In genomic region chr17:46763544-46763943, GRCm38 (mm10) we compare ENCODE assay signal across 29 mouse cellular contexts. TPM values are rescaled to one million over a fixed set of nuclear protein-coding genes. Genes with fewer than 3 reads are reported as not detected.
DNase-seq lines count a peak whose midpoint lies in the region; ATAC-seq lines count a peak whose summit lies in the region.
"Had no signal": no experiment of that assay in that cellular context is flagged by ENCODE, and none has a peak within 500 bp of the region (broad histone marks: within the 10 kb centered on the region; RNA-seq: fewer than 3 reads in every experiment).

Gene Ptcra (minus strand): TSS chr17:46763712.

- no peaks in the 10 kb centered on the region for H3K9me3 ChIP-seq in heart, embryonic 11.5 days (replicated peaks; ENCODE audit: control insufficient read depth, low read length)
- H3K9me3 ChIP-seq in limb, embryonic 13.5 days, result no peaks in the 10 kb centered on the region
- no peaks in the 10 kb centered on the region for H3K9me3 ChIP-seq in limb, embryonic 10.5 days (replicated peaks)
- H3K9me3 ChIP-seq: embryonic facial prominence, embryonic 13.5 days; hindbrain, embryonic 13.5 days; midbrain, embryonic 10.5 days; neural tube, embryonic 15.5 days had no signal

- H3K27ac ChIP-seq in heart, embryonic 11.5 days (ENCODE audit: low read depth, low read length), result no peak within 1 kb of the TSS
- no peak within 1 kb of the TSS for H3K27ac ChIP-seq in limb, embryonic 13.5 days
- no peak within 1 kb of the TSS for H3K27ac ChIP-seq in limb, embryonic 10.5 days
- H3K27ac ChIP-seq: embryonic facial prominence, embryonic 13.5 days; gastrocnemius, adult 2 months; hindbrain, embryonic 13.5 days; kidney, postnatal 0 days; liver, embryonic 14.5 days; macrophage; midbrain, embryonic 10.5 days; neural tube, embryonic 15.5 days had no signal

- ATAC-seq in heart, embryonic 11.5 days (replicated peaks; ENCODE audit: insufficient number of reproducible peaks, low FRiP score, low TSS enrichment), result 0 out of 2 replicates have a peak, but pooled peaks have one; percentile 35
- no peak for ATAC-seq in limb, embryonic 13.5 days (ENCODE audit: low FRiP score, low read depth)
- peak; percentile 38; the same call in 1 of the 2 replicates for ATAC-seq in erythroblast, adult 5-6 weeks (replicated peaks; ENCODE audit: low FRiP score, poor library complexity, severe bottlenecking)
- ATAC-seq: CD4-positive, CD25-positive, alpha-beta regulatory T cell, adult 4 months; forebrain, embryonic 14.5 days; inflammation-experienced regulatory T-cells, adult 6 months had no signal

- H3K4me1 ChIP-seq in heart, embryonic 11.5 days (ENCODE audit: control insufficient read depth, insufficient read depth, low read length), result no peaks in the 10 kb centered on the region
- H3K4me1 ChIP-seq in limb, embryonic 13.5 days, result no peaks in the 10 kb centered on the region
- H3K4me1 ChIP-seq in limb, embryonic 10.5 days, result peaks cover 9% of the 10 kb centered on the region
- H3K4me1 ChIP-seq: embryonic facial prominence, embryonic 13.5 days; hindbrain, embryonic 13.5 days; neural tube, embryonic 15.5 days had no signal

- H3K9ac ChIP-seq in heart, embryonic 11.5 days (ENCODE audit: low read depth, low read length), result no peak within 1 kb of the TSS
- H3K9ac ChIP-seq in limb, embryonic 13.5 days, result 0 out of 2 replicates have a peak within 1 kb of the TSS, but pooled peaks have one; percentile 13
- H3K9ac ChIP-seq: embryonic facial prominence, embryonic 13.5 days; hindbrain, embryonic 13.5 days; liver, embryonic 14.5 days; lung, embryonic 14.5 days; neural tube, embryonic 15.5 days had no signal

- no peak within 1 kb of the TSS for H3K4me2 ChIP-seq in heart, embryonic 11.5 days
- H3K4me2 ChIP-seq in limb, embryonic 13.5 days (replicated peaks), result no peak within 1 kb of the TSS
- H3K4me2 ChIP-seq: embryonic facial prominence, embryonic 13.5 days; hindbrain, embryonic 13.5 days; lung, embryonic 14.5 days; neural tube, embryonic 15.5 days had no signal

- intact Hi-C loops in heart, postnatal 14 days (cut with DNase I), result no loop called here

- no peaks in the 10 kb centered on the region for H3K36me3 ChIP-seq in heart, embryonic 11.5 days (ENCODE audit: control insufficient read depth, insufficient read depth, low read length)
- no peaks in the 10 kb centered on the region for H3K36me3 ChIP-seq in limb, embryonic 13.5 days
- H3K36me3 ChIP-seq in limb, embryonic 10.5 days, result no peaks in the 10 kb centered on the region
- H3K36me3 ChIP-seq: embryonic facial prominence, embryonic 13.5 days; hindbrain, embryonic 13.5 days; midbrain, embryonic 10.5 days; neural tube, embryonic 15.5 days had no signal

- WGBS in heart, embryonic 11.5 days (ENCODE audit: insufficient replicate concordance), result 52% methylated on average over 2 of the region's 2 CpGs
- 59% methylated on average over 2 of the region's 2 CpGs for WGBS in limb, embryonic 13.5 days
- 48% methylated on average over 2 of the region's 2 CpGs for WGBS in limb, embryonic 10.5 days

- no peak for DNase-seq in heart, postnatal 14 days
- no peak for DNase-seq in limb, embryonic 10.5 days (ENCODE audit: low spot score)
- peak; percentile 77 for DNase-seq in thymus, postnatal 25 days
- no peak for DNase-seq in yolk sac, embryonic 10.5 days (ENCODE audit: low spot score)
- no peak for DNase-seq in lung, postnatal 36 days
- DNase-seq: adrenal gland, postnatal 36 days; cerebellum, postnatal 10 days; gastrocnemius, adult 2 months; kidney, adult 2 months; lung, embryonic 14.5 days; right cerebral cortex, adult 18-20 months; right cerebral cortex, postnatal 4 days had no signal

- peaks cover 3% of the 10 kb centered on the region; the same call in 1 of the 2 replicates for H3K27me3 ChIP-seq in heart, embryonic 11.5 days (ENCODE audit: control insufficient read depth, insufficient read depth, low read length)
- no peaks in the 10 kb centered on the region for H3K27me3 ChIP-seq in limb, embryonic 13.5 days
- H3K27me3 ChIP-seq in limb, embryonic 10.5 days (ENCODE audit: low read depth, poor library complexity, severe bottlenecking), result no peaks in the 10 kb centered on the region
- H3K27me3 ChIP-seq: embryonic facial prominence, embryonic 13.5 days; neural tube, embryonic 15.5 days had no signal

- H3K4me3 ChIP-seq in heart, embryonic 11.5 days (ENCODE audit: low read depth, low read length), result no peak within 1 kb of the TSS
- H3K4me3 ChIP-seq in limb, embryonic 13.5 days, result no peak within 1 kb of the TSS
- no peak within 1 kb of the TSS for H3K4me3 ChIP-seq in limb, embryonic 10.5 days
- H3K4me3 ChIP-seq: embryonic facial prominence, embryonic 13.5 days; gastrocnemius, adult 2 months; hindbrain, embryonic 13.5 days; midbrain, embryonic 10.5 days; neural tube, embryonic 15.5 days had no signal

RNA-seq across cellular contexts. Expression of gene Ptcra, which starts in this region (rescaled TPM):
- 0.24 and 0.34 TPM in 2 replicates for polyA plus RNA-seq in heart, embryonic 11.5 days (2014; fragmentation: Nextera tagmentation; extraction: Ambion mirVana)
- under 1 TPM in 1 of 2 experiments, not detected in 1; 0.78 TPM for total RNA-seq in heart, postnatal 14 days (2021)
- 0.29 and 0.33 TPM in 2 replicates for polyA plus RNA-seq in limb, embryonic 13.5 days (2015; fragmentation: Nextera tagmentation; extraction: Ambion mirVana)
- 0.73 and 1.2 TPM in 2 replicates for polyA plus RNA-seq in limb, embryonic 10.5 days (2016; fragmentation: Nextera tagmentation; extraction: Ambion mirVana)
- not detected in 2 replicates for total RNA-seq in erythroblast, adult 5-6 weeks (2015; ENCODE audit: low replicate concordance)
- not detected in 2 replicates for total RNA-seq in erythroblast, adult 5-6 weeks (2017; ENCODE audit: low replicate concordance)
- total RNA-seq: adrenal gland, postnatal 36 days; gastrocnemius, adult 2 months; gastrocnemius, postnatal 4 days; heart, postnatal 25 days; layer of hippocampus, postnatal 25 days; left cerebral cortex, postnatal 10 days had no signal
- polyA plus RNA-seq: macrophage had no signal

Comparison
In these comparisons a context has a peak if more than half of its experiments do, and no peak if none do; other contexts are left out.
1. Peak in ATAC-seq in heart, embryonic 11.5 days; RNA of the gene not detected or under 1 TPM.
2. Peak in ATAC-seq in erythroblast, adult 5-6 weeks; RNA of the gene not detected or under 1 TPM.